Mouse (Mus musculus) splenic B cell, adult 2 months (primary cell): ENCODE results near the gene Siae.
A peak's percentile ranks its signal among the peaks of the same experiment; 100 is the strongest.

Experiments
- DNase-seq: peaks from one replicate; pipeline ENCODE4 v3.0.0-alpha.2; 2011; ENCODE audit warnings: low read depth, low spot score
- H3K27me3 ChIP-seq: 2 replicates; pipeline ENCODE4 v1.6.1; 2012; ENCODE audit warnings: mild to moderate bottlenecking, low read length, moderate library complexity, mixed read lengths; ENCODE audit not compliant: control insufficient read depth, poor library complexity, insufficient read depth, severe bottlenecking
- H3K36me3 ChIP-seq: 2 replicates; pipeline ENCODE4 v1.6.1; 2012; ENCODE audit warnings: mild to moderate bottlenecking, low read length, moderate library complexity, mixed read lengths; ENCODE audit not compliant: control insufficient read depth, poor library complexity, insufficient read depth, severe bottlenecking

The Siae gene

DNA sequence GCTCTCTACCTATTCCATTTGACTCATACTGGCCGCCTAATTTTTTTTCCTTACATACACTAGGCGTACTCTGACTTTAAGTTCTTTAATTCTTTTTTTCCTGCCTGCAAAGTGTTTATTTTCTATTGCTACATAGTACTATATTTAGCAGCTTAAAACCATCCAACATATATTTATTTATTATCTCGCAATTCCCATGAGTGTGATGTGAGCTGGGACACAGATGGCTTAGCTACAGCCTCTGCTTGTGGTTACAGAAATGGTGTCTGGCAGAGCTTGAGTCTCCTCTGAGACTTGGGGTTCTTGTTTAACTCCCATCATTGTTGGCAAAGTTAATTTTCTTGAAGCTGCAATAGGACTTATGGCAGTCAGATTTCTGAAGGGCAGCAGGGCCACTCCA lies 83.2 kb downstream of the Siae start:
- DNase-seq: no peak
- no peaks in the 10 kb centered on the region for H3K27me3 ChIP-seq
- H3K36me3 ChIP-seq: peaks cover 7% of the 10 kb centered on the region; the same call in 1 of the 2 replicates

DNA sequence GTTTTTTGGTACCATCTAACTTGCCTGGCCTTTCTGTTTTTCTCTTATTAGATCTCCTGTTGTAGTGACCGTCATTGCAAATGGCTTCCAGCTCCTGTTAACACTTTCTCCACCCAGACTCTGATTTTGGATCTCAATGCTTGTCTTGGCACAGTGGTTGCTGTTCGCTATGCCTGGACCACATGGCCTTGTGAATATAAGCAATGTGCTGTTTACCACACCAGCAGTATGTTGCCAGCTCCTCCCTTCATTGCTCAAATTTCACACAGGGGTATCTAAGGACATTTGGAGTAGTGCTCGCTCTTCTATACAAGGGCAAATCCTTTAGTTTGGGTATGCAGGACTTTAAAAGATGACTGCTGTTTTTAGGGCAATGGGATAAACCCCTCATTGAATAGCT lies 90.7 kb downstream of the Siae start:
- Histone ChIP-seq H3K27me3 (no peaks in the 10 kb centered on the region), H3K36me3 (peaks cover 12% of the 10 kb centered on the region)
- DNase-seq: no peak

DNA sequence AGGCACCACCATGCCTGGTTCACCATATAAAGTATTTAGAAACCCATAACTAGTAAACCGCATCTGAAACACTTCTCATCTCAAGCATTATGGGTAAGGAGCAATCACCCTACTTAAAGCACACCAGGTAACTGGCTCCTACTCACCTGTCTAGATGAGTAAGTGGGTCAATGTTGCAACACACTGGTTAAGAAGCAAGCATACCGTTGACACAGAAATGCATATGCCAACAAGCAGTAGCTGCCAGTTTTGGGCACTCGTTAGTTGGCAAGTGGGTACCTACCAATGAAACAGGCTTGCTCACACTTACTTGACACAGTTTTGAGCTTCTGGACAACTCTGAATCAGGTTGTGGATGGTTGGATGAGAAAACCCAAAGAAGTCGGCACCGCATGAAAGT lies 95.1 kb downstream of the Siae start:
- peaks cover 9% of the 10 kb centered on the region; the same call in 1 of the 2 replicates for H3K36me3 ChIP-seq
- no peak for DNase-seq
- no peaks in the 10 kb centered on the region for H3K27me3 ChIP-seq

DNA sequence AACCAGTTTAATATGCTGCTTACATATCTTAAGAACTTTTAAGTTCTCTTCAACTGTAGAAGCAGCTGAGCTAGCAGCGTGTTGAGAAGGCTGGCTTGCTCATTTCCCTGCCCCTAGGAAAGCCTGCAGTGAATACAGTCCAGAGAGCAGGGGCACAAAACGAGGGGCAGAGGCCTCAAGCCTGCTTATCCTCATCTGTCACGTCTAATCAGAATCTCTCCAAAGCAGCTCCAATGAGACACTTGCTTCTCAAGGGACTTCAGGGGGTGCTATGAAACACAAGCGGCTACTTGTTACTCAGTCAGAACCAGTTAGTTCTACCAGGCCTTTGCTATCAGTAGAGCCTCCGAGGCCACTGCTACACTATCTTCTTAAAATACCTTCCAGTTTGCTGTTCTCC lies 98.3 kb downstream of the Siae start:
- DNase-seq: no peak
- H3K27me3 ChIP-seq: no peaks in the 10 kb centered on the region
- H3K36me3 ChIP-seq: peaks cover 6% of the 10 kb centered on the region; the same call in 1 of the 2 replicates

GRCm38 (mm10) chr9:37655961-37656360 lies 100.5 kb downstream of the Siae start:
- Histone ChIP-seq H3K27me3 (no peaks in the 10 kb centered on the region), H3K36me3 (peaks cover 4% of the 10 kb centered on the region; the same call in 1 of the 2 replicates)
- DNase-seq: peak; percentile 53

- Histone ChIP-seq H3K27me3 (no peaks in the 10 kb centered on the region), H3K36me3 (peaks cover 2% of the 10 kb centered on the region; the same call in 1 of the 2 replicates)
- peak; percentile 66 for DNase-seq
Observed at GRCm38 (mm10) chr9:37656439-37656881, 101.0 kb downstream of the Siae start.

DNA sequence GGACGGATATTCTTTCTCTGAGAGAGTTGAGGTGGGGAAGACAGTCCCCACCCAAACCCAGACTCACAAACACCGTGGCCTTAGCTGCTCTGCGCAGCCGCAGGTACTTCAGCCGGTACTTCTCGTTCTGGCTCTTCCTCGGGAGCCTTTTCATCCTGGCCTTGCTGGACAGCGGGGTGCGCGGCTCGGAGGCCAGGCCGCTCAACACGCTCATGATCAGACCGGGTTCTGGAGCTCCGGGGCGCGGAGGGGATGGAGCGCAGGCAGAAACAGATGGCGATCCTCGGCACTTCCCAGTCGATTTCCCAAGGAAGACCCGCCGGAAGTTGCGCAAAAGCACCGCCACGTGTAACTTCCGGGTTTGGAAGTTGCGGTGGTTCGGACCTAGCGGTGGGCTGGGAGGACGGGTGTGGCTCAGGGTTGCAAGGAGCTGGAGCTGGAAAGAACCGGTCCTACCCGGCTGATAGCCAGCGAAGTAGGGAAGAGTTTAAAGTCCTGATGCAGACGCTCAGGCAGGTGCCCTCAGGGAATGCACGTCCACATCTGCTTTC lies 101.5 kb downstream of the Siae start, which contains the start of gene Tbrg1:
Tbrg1 (minus strand) TSS at position 382 of the 551 bp plus-strand sequence.
- peaks cover 2% of the 10 kb centered on the region; the same call in 1 of the 2 replicates for H3K36me3 ChIP-seq
- no peaks in the 10 kb centered on the region for H3K27me3 ChIP-seq
- peak; percentile 56 for DNase-seq

- DNase-seq: no peak
- Histone ChIP-seq H3K27me3 (no peaks in the 10 kb centered on the region), H3K36me3 (no peaks in the 10 kb centered on the region; the same call in 1 of the 2 replicates)
Observed at GRCm38 (mm10) chr9:37659413-37659812, 103.9 kb downstream of the Siae start.

DNA sequence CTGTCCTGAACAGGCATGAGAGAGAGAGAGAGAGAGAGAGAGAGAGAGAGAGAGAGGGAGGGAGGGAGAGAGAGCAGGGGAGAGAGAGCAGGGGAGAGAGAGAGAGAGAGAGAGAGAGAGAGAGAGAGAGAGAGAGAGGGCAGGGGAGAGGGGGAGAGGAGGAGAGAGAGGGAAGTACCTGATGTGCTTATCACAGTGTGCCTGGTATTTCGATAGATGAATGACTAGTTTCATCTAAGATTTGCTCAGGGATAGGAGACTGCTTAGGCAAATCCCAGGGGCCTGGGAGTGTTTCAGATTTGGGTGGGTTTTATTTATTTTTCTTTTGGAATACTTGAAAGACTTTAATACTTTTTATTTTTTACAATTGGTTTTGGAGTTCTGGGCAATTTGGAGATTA lies 107.7 kb downstream of the Siae start:
- Histone ChIP-seq H3K36me3 (no peaks in the 10 kb centered on the region), H3K27me3 (no peaks in the 10 kb centered on the region)
- no peak for DNase-seq

GRCm38 (mm10) chr9:37664604-37665003 lies 109.1 kb downstream of the Siae start:
- no peaks in the 10 kb centered on the region for H3K27me3 ChIP-seq
- DNase-seq: no peak
- H3K36me3 ChIP-seq: no peaks in the 10 kb centered on the region

- no peak for DNase-seq
- Histone ChIP-seq H3K27me3 (no peaks in the 10 kb centered on the region), H3K36me3 (no peaks in the 10 kb centered on the region)
Observed at GRCm38 (mm10) chr9:37666045-37666444, 110.5 kb downstream of the Siae start.

- no peak for DNase-seq
- Histone ChIP-seq H3K36me3 (no peaks in the 10 kb centered on the region), H3K27me3 (no peaks in the 10 kb centered on the region)
Observed at GRCm38 (mm10) chr9:37669115-37669514, 113.6 kb downstream of the Siae start, which contains the start of gene Panx3. Gene Panx3 (minus strand): TSS chr9:37669235.

DNA sequence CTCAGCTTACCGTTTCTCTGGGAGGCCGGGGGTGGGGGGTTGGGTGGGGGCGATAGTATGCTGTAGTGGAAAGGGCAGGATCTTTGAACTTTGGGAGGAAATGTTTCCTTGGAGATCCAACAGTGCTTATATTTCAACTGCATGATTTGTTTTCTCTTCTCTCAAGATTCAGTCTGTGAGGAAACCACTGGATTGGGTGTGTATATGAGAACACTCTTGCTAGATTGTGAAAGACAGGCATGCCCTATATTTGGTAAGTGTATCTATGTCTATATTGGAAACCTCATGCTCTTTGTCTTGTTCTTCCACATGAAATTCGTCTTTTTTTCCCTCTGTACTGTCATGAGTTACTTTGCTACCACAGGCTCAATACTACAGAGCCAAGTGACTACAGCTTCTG lies 114.2 kb downstream of the Siae start:
- Histone ChIP-seq H3K36me3 (no peaks in the 10 kb centered on the region), H3K27me3 (no peaks in the 10 kb centered on the region)
- DNase-seq: no peak

DNA sequence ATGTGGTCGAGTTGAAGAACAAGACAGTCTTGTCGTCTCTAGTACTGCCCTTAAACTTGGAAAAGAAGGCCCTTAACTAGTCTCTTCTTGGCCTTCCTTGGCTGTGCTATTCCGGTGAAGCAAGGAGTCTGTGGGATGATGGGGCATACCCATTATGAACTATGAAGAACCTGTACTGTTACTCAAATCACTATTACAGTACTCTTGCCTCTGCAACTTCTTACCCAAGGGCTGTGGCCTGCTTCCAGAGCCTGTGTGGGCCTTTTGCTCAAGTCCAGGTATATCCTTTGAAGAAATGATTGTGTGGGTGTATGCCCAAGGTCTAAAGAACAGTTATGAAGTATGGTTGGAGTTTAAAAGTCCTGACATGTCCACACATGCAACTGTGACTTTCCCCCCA lies 114.8 kb downstream of the Siae start:
- no peak for DNase-seq
- no peaks in the 10 kb centered on the region for H3K27me3 ChIP-seq
- no peaks in the 10 kb centered on the region for H3K36me3 ChIP-seq

DNA sequence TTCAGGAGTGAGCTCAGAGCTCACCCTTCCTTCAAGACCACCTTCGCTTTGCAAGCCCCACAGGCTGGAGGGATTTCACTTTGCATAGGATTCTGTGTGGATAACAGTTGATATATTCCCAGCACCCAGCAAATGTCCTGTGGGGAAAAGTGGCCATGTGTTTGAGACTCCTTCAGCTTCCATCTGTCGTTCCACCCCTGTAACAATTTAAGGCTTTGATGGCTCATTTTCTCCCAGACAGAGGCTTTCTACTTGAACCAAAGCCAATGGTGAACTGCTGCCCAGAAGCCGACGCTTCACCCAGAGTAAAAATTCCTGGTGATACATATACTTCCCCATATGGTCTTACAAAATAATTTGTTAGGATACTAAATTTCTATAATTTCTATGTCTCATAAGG lies 119.8 kb downstream of the Siae start:
- Histone ChIP-seq H3K36me3 (no peaks in the 10 kb centered on the region), H3K27me3 (no peaks in the 10 kb centered on the region)
- DNase-seq: no peak

- H3K36me3 ChIP-seq: no peaks in the 10 kb centered on the region
- H3K27me3 ChIP-seq: no peaks in the 10 kb centered on the region
- DNase-seq: no peak
Observed at GRCm38 (mm10) chr9:37681123-37681522, 125.6 kb downstream of the Siae start.
